In genomic region chr10:93285489-93285888, GRCm38 (mm10) we compare ENCODE assay signal across 16 mouse cellular contexts. TPM values are rescaled to one million over a fixed set of nuclear protein-coding genes. Genes with fewer than 3 reads are reported as not detected.
DNase-seq lines count a peak whose midpoint lies in the region; ATAC-seq and TF ChIP-seq lines count a peak whose summit lies in the region.
"Had no signal": no experiment of that assay in that cellular context is flagged by ENCODE, and none has a peak within 500 bp of the region (broad histone marks: within the 10 kb centered on the region; RNA-seq: fewer than 3 reads in every experiment).

No protein-coding gene starts in this region.

- H3K9ac ChIP-seq in heart, adult 2 months (ENCODE audit: low read depth, low read length) = no peak overlapping the region
- no peak overlapping the region for H3K9ac ChIP-seq in heart, embryonic 11.5 days (ENCODE audit: low read depth, low read length)
- H3K9ac ChIP-seq in kidney, embryonic 16.5 days (replicated peaks; ENCODE audit: low read length) = no peak overlapping the region
- no peak overlapping the region for H3K9ac ChIP-seq in liver, embryonic 12.5 days
- H3K9ac ChIP-seq: forebrain, embryonic 12.5 days; limb, embryonic 13.5 days; midbrain, embryonic 13.5 days had no signal

- H3K27ac ChIP-seq in heart, adult 2 months = peak overlapping the region; percentile 80
- no peak overlapping the region for H3K27ac ChIP-seq in heart, embryonic 11.5 days (ENCODE audit: low read depth, low read length)
- H3K27ac ChIP-seq in kidney, embryonic 16.5 days (ENCODE audit: low read length) = peak overlapping the region; percentile 56; the same call in 1 of the 2 replicates
- H3K27ac ChIP-seq in brown adipose tissue, adult 24 weeks (replicated peaks; ENCODE audit: low read depth, low read length) = peak overlapping the region; percentile 96
- no peak overlapping the region for H3K27ac ChIP-seq in liver, embryonic 12.5 days
- H3K27ac ChIP-seq: forebrain, embryonic 12.5 days; limb, embryonic 13.5 days; macrophage; midbrain, embryonic 13.5 days had no signal

- peak; percentile 73; the same call in 1 of the 2 replicates for TF ChIP-seq EP300 in heart, adult 2 months (IDR thresholded peaks at IDR 0.05; ENCODE audit: insufficient read depth, low read depth, low read length)

- H3K36me3 ChIP-seq in heart, adult 2 months (ENCODE audit: control insufficient read depth, insufficient read depth, low read length) = peaks cover 32% of the 10 kb centered on the region
- peaks cover 5% of the 10 kb centered on the region for H3K36me3 ChIP-seq in heart, embryonic 11.5 days (ENCODE audit: control insufficient read depth, insufficient read depth, low read length)
- peaks cover 20% of the 10 kb centered on the region for H3K36me3 ChIP-seq in kidney, embryonic 16.5 days (ENCODE audit: insufficient read depth, low read length)
- H3K36me3 ChIP-seq in liver, embryonic 12.5 days = peaks cover 10% of the 10 kb centered on the region; the same call in 1 of the 2 replicates
- H3K36me3 ChIP-seq: forebrain, embryonic 12.5 days; midbrain, embryonic 13.5 days had no signal

- no peak for TF ChIP-seq CTCF in heart, adult 2 months (IDR thresholded peaks at IDR 0.05)

- WGBS in heart, adult 2 months = 54% methylated on average over 5 of the region's 5 CpGs
- WGBS in heart, embryonic 11.5 days (ENCODE audit: insufficient replicate concordance) = 61% methylated on average over 5 of the region's 5 CpGs
- 61% methylated on average over 5 of the region's 5 CpGs for WGBS in kidney, embryonic 16.5 days
- WGBS in liver, embryonic 12.5 days (ENCODE audit: insufficient replicate concordance) = 33% methylated on average over 5 of the region's 5 CpGs

- no peaks in the 10 kb centered on the region for H3K9me3 ChIP-seq in heart, embryonic 11.5 days (replicated peaks; ENCODE audit: control insufficient read depth, low read length)
- H3K9me3 ChIP-seq in kidney, embryonic 16.5 days (ENCODE audit: low read length) = no peaks in the 10 kb centered on the region
- H3K9me3 ChIP-seq in liver, embryonic 12.5 days (replicated peaks) = no peaks in the 10 kb centered on the region
- H3K9me3 ChIP-seq: forebrain, embryonic 12.5 days; limb, embryonic 13.5 days; midbrain, embryonic 13.5 days had no signal

- ATAC-seq in heart, embryonic 11.5 days (replicated peaks; ENCODE audit: insufficient number of reproducible peaks, low FRiP score, low TSS enrichment) = no peak
- no peak for ATAC-seq in kidney, embryonic 16.5 days (ENCODE audit: low FRiP score, low TSS enrichment)
- 0 out of 2 replicates have a peak, but pooled peaks have one; percentile 21 for ATAC-seq in liver, embryonic 12.5 days
- ATAC-seq: midbrain, embryonic 13.5 days had no signal

- no peak for TF ChIP-seq POLR2A in heart, adult 2 months (IDR thresholded peaks at IDR 0.05; ENCODE audit: insufficient read depth, low read depth, low read length)

- no peak for DNase-seq in heart, adult 2 months
- no peak for DNase-seq in kidney, postnatal 14 days
- no peak for DNase-seq in ovary, adult 18-20 months (ENCODE audit: low spot score)
- DNase-seq: adrenal gland, adult 8-10 months; cerebellum, adult 11-12 months; cerebellum, postnatal 25 days; gastrocnemius, postnatal 36 days; thymus, postnatal 25 days had no signal

- H3K4me2 ChIP-seq in heart, embryonic 11.5 days = no peak overlapping the region
- no peak overlapping the region for H3K4me2 ChIP-seq in kidney, embryonic 16.5 days (replicated peaks; ENCODE audit: low read depth, low read length)
- H3K4me2 ChIP-seq in liver, embryonic 12.5 days = no peak overlapping the region
- H3K4me2 ChIP-seq: forebrain, embryonic 12.5 days; limb, embryonic 13.5 days; midbrain, embryonic 13.5 days had no signal

- peaks cover 44% of the 10 kb centered on the region for H3K4me1 ChIP-seq in heart, adult 2 months (ENCODE audit: control insufficient read depth, insufficient read depth, low read length)
- H3K4me1 ChIP-seq in heart, embryonic 11.5 days (ENCODE audit: control insufficient read depth, insufficient read depth, low read length) = peaks cover 23% of the 10 kb centered on the region
- H3K4me1 ChIP-seq in kidney, embryonic 16.5 days (ENCODE audit: insufficient read depth, low read length) = peaks cover 47% of the 10 kb centered on the region
- peaks cover 38% of the 10 kb centered on the region for H3K4me1 ChIP-seq in brown adipose tissue, adult 24 weeks (ENCODE audit: control insufficient read depth, insufficient read depth, insufficient read length, low read length)
- peaks cover 8% of the 10 kb centered on the region; the same call in 1 of the 2 replicates for H3K4me1 ChIP-seq in liver, embryonic 12.5 days

- no peaks in the 10 kb centered on the region for H3K27me3 ChIP-seq in heart, adult 2 months (ENCODE audit: control insufficient read depth, insufficient read depth, low read length)
- H3K27me3 ChIP-seq in heart, embryonic 11.5 days (ENCODE audit: control insufficient read depth, insufficient read depth, low read length) = no peaks in the 10 kb centered on the region
- no peaks in the 10 kb centered on the region for H3K27me3 ChIP-seq in kidney, embryonic 16.5 days (ENCODE audit: insufficient read depth, low read length)
- H3K27me3 ChIP-seq in liver, embryonic 12.5 days (replicated peaks) = no peaks in the 10 kb centered on the region
- H3K27me3 ChIP-seq: limb, embryonic 13.5 days; midbrain, embryonic 13.5 days had no signal

- no peak overlapping the region for H3K4me3 ChIP-seq in heart, adult 2 months
- H3K4me3 ChIP-seq in heart, embryonic 11.5 days (ENCODE audit: low read depth, low read length) = no peak overlapping the region
- no peak overlapping the region for H3K4me3 ChIP-seq in kidney, embryonic 16.5 days (ENCODE audit: low read length)
- no peak overlapping the region for H3K4me3 ChIP-seq in brown adipose tissue, adult 24 weeks (ENCODE audit: insufficient read depth, low read depth, low read length)
- no peak overlapping the region for H3K4me3 ChIP-seq in liver, embryonic 12.5 days
- H3K4me3 ChIP-seq: forebrain, embryonic 12.5 days; limb, embryonic 13.5 days; midbrain, embryonic 13.5 days had no signal

- intact Hi-C loops in heart, adult 2 months (cut with DNase I) = loop anchor here (10.0 kb wide), 1 partner anchor 221 kb away; no protein-coding TSS in a partner anchor

- peaks cover 1% of the 10 kb centered on the region; the same call in 1 of the 2 replicates for H3K79me2 ChIP-seq in heart, adult 2 months (replicated peaks; ENCODE audit: control insufficient read depth, insufficient read depth, low read length)

RNA-seq across cellular contexts. Expression of gene Elk3, which starts 25.4 kb away (rescaled TPM):
- 10 to 100 TPM; 33.8 to 39.4 TPM for total RNA-seq in heart, adult 2 months (2021)
- 31.9 and 32.1 TPM in 2 replicates for polyA plus RNA-seq in heart, adult 2 months (2012; rRNA removed)
- 39.9 and 42.1 TPM in 2 replicates for polyA plus RNA-seq in heart, embryonic 11.5 days (2014; fragmentation: Nextera tagmentation; extraction: Ambion mirVana)
- 41.3 and 45.6 TPM in 2 replicates for polyA plus RNA-seq in kidney, embryonic 16.5 days (2015; fragmentation: Nextera tagmentation; extraction: Ambion mirVana)
- 8.0 and 14.4 TPM in 2 replicates for polyA plus RNA-seq in brown adipose tissue, adult 24 weeks (2012; ENCODE audit: insufficient read depth, insufficient read length, missing spikeins)
- 8.6 and 9.6 TPM in 2 replicates for polyA plus RNA-seq in liver, embryonic 12.5 days (2016; fragmentation: Nextera tagmentation; extraction: Ambion mirVana)

Comparison
In these comparisons a context has a peak if more than half of its experiments do, and no peak if none do; other contexts are left out.
1. H3K27ac ChIP-seq: peak in heart, adult 2 months (single experiment), kidney, embryonic 16.5 days (single experiment) and brown adipose tissue, adult 24 weeks (single experiment); none in heart, embryonic 11.5 days (single experiment) and liver, embryonic 12.5 days (single experiment).